ENCODE assay signal across 8 mouse cellular contexts in the genomic region with DNA sequence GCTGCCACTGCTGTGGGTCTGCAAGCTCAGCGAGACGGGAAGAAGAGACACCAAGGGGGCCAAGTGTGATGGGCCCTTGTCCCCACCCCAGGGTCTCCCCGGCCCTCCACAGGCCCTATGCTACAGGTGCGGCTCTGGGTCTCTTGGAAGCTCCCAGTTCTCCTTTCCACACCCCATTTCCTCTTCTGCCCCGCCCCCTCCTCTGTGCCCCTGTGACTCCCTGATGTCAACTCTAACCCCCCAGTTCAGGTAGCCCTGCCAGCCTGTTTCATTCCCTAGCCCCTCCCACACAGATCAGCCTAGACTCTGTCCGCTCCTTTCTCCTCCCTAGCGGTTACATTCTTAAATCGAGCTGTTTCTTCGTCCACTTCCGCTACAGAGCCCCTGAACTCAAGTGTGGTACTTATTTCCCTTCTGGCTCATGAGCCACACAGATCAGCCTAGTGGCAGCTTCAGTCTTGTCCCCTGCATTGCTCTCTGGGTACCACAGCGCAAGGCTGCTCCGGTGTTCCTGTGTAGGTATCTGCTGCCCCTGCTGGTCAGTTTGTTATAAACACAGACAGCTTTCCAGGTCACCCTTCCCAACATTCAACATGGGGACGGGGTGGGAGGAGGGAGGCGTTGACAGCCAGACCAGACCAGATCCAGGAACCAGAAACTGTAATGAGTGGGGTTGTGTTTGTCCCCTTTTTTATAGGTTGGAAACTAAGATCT. TPM values are rescaled to one million over a fixed set of nuclear protein-coding genes. Genes with fewer than 3 reads are reported as not detected.
A peak's percentile ranks its signal among the peaks of the same experiment; 100 is the strongest.
DNase-seq lines count a peak whose midpoint lies in the region; ATAC-seq and TF ChIP-seq lines count a peak whose summit lies in the region.

No protein-coding gene starts in this region.

- TF ChIP-seq POLR2A in lung, adult 2 months (IDR thresholded peaks at IDR 0.05; ENCODE audit: borderline replicate concordance, extremely low read depth, low read depth, low read length): no peak
- TF ChIP-seq POLR2A in olfactory bulb, adult 2 months (IDR thresholded peaks at IDR 0.05; ENCODE audit: insufficient read depth, low read depth, low read length): no peak

- DNase-seq in ES-E14 (ENCODE audit: low read depth, low spot score): peak; percentile 94
- DNase-seq in cerebellum, adult 18-20 months: peak; percentile 90 to 93
- peak; percentile 90 for DNase-seq in forelimb bud, embryonic 11.5 days (ENCODE audit: low read depth, low spot score)
- peak; percentile 71 to 82 for DNase-seq in layer of hippocampus, adult 8-10 months (ENCODE audit: low spot score in 2 of 2)
- DNase-seq in lung, adult 2 months: peak; percentile 74
- DNase-seq in testis, postnatal 14 days (ENCODE audit: low spot score): peak; percentile 56

- H3K4me3 ChIP-seq in ES-E14 (ENCODE audit: insufficient read depth in 1 of 2, low read depth in 1 of 2, low read length in 2 of 2, poor library complexity in 1 of 2, severe bottlenecking in 1 of 2): peak overlapping the region; percentile 20 to 52; a peak in 3 of 4 replicates
- H3K4me3 ChIP-seq in lung, adult 2 months (replicated peaks; ENCODE audit: extremely low read depth, low read depth, low read length): no peak overlapping the region
- no peak overlapping the region for H3K4me3 ChIP-seq in olfactory bulb, adult 2 months (ENCODE audit: insufficient read depth, low read depth, low read length)

- peak overlapping the region; percentile 30; the same call in 1 of the 2 replicates for H3K9ac ChIP-seq in ES-E14 (ENCODE audit: insufficient read depth, low read depth, low read length, poor library complexity, severe bottlenecking)

- 17% methylated on average over 14 of the region's 14 CpGs for WGBS in lung, adult 2 months
- 25% methylated on average over 14 of the region's 14 CpGs for WGBS in olfactory bulb, adult 2 months

- peak; percentile 83 to 91 for ATAC-seq in hematopoietic stem cell, adult 5-6 weeks (replicated peaks in 1 of 2; ENCODE audit: insufficient read depth in 1 of 2, low FRiP score in 2 of 2, low TSS enrichment in 1 of 2, low read depth in 1 of 2, poor library complexity in 2 of 2, severe bottlenecking in 2 of 2)

- H3K4me1 ChIP-seq in ES-E14 (ENCODE audit: control insufficient read depth in 2 of 2, insufficient read depth in 2 of 2, low read length in 2 of 2, poor library complexity in 1 of 2): peaks cover 0 to 8% of the 10 kb centered on the region in 2 experiments; a peak in 2 of 4 replicates
- H3K4me1 ChIP-seq in lung, adult 2 months (ENCODE audit: control insufficient read depth, insufficient read depth, low read length): no peaks in the 10 kb centered on the region
- peaks cover 10% of the 10 kb centered on the region; the same call in 1 of the 2 replicates for H3K4me1 ChIP-seq in olfactory bulb, adult 2 months (ENCODE audit: control insufficient read depth, insufficient read depth, low read length)

- no peaks in the 10 kb centered on the region for H3K36me3 ChIP-seq in ES-E14 (ENCODE audit: control insufficient read depth, insufficient read depth, low read length, poor library complexity, severe bottlenecking)

- no peaks in the 10 kb centered on the region for H3K9me3 ChIP-seq in ES-E14 (ENCODE audit: control insufficient read depth, insufficient read depth, low read depth, low read length)

- in situ Hi-C loops in ES-E14 (cut with MboI; ENCODE audit: low sequenced_read_pairs in 2 of 2, unreplicated experiment in 2 of 2): loop anchor here in 1 of 2 experiments (10.0 kb wide), 1 partner anchor 101 kb away; no protein-coding TSS in a partner anchor

- H3K27ac ChIP-seq in ES-E14 (ENCODE audit: insufficient read depth, low read depth, low read length, poor library complexity, severe bottlenecking): no peak overlapping the region
- no peak overlapping the region for H3K27ac ChIP-seq in olfactory bulb, adult 2 months (ENCODE audit: insufficient read depth, low read depth, low read length)

- peak; percentile 92 for TF ChIP-seq CTCF in lung, adult 2 months (IDR thresholded peaks at IDR 0.05; ENCODE audit: insufficient read depth, low read length)
- TF ChIP-seq CTCF in olfactory bulb, adult 2 months (IDR thresholded peaks at IDR 0.05; ENCODE audit: insufficient read depth, low read depth, low read length): peak; percentile 32

TF ChIP-seq in ES-E14, 5 proteins besides CTCF, POLR2A, EP300 and RAD21:
- TF ChIP-seq ZC3H11A (IDR thresholded peaks at IDR 0.05; ENCODE audit: borderline replicate concordance, low read depth, low read length): peak; percentile 71; the same call in 1 of the 2 replicates
- 0 out of 2 replicates have a peak, but pooled peaks have one; percentile 21 for TF ChIP-seq ZNF384 (IDR thresholded peaks at IDR 0.05; ENCODE audit: low read depth, low read length)
- TF ChIP-seq CHD2 (IDR thresholded peaks at IDR 0.05; ENCODE audit: low read depth, low read length): no peak
- TF ChIP-seq MAFK (IDR thresholded peaks at IDR 0.05; ENCODE audit: insufficient read depth, low read depth, low read length): no peak
- peak; percentile 41; the same call in 1 of the 2 replicates for TF ChIP-seq HCFC1 (IDR thresholded peaks at IDR 0.05; ENCODE audit: borderline replicate concordance, insufficient read depth, low read length)

RNA-seq across cellular contexts. Expression of a gene that starts 26.3 kb away (rescaled TPM):
- 99.2 and 131 TPM in 2 replicates for total RNA-seq in ES-E14 (2012; rRNA removed)
- 9.1 and 11.4 TPM in 2 replicates for total RNA-seq in hematopoietic stem cell, adult 5-6 weeks (2017)
- 10 to 100 TPM; 47.2 to 63.1 (median 53.9) TPM for total RNA-seq in layer of hippocampus, adult 8-10 months (2022)
- polyA plus RNA-seq in lung, adult 2 months (2012; rRNA removed): 111 and 113 TPM in 2 replicates
- polyA plus RNA-seq in olfactory bulb, adult 2 months (2012; ENCODE audit: insufficient read depth, insufficient read length, low replicate concordance, missing spikeins): not detected in 2 replicates

RNA-seq across cellular contexts. Expression of a gene that starts 39.6 kb away (rescaled TPM):
- total RNA-seq in ES-E14 (2012; rRNA removed): 234 and 330 TPM in 2 replicates
- not detected in 2 replicates for total RNA-seq in hematopoietic stem cell, adult 5-6 weeks (2017)
- 1 to 10 TPM; 6.2 to 9.3 (median 7.1) TPM for total RNA-seq in layer of hippocampus, adult 8-10 months (2022)
- 5.4 and 5.5 TPM in 2 replicates for polyA plus RNA-seq in lung, adult 2 months (2012; rRNA removed)
- not detected in 2 replicates for polyA plus RNA-seq in olfactory bulb, adult 2 months (2012; ENCODE audit: insufficient read depth, insufficient read length, low replicate concordance, missing spikeins)

Comparison
In these comparisons a context has a peak if more than half of its experiments do, and no peak if none do; other contexts are left out.
1. H3K4me3 ChIP-seq: peak in ES-E14 (2 of 2); none in lung, adult 2 months (single experiment) and olfactory bulb, adult 2 months (single experiment).
2. RNA of a gene that starts 39.6 kb away (total RNA-seq): 234 to 330 TPM in ES-E14; 6.2 to 9.3 TPM in layer of hippocampus, adult 8-10 months and not detected in hematopoietic stem cell, adult 5-6 weeks; every median in the first group is over 10 times any median in the second.
3. Peak in every context shown above with its lines, with median percentiles within 50 percentile points of each other: DNase-seq.